Mouse (Mus musculus) gastrocnemius, adult 18-20 months (tissue): ENCODE measurements around the gene Fbxw5. TPM values are rescaled to one million over a fixed set of nuclear protein-coding genes. Genes with fewer than 3 reads are reported as not detected.

Experiments used
- DNase-seq: peaks from one replicate; pipeline ENCODE4 v3.0.0; 2021; ENCODE audit warnings: low spot score
- total RNA-seq, 2 experiments: library from RNA; stranded (reverse); gene quantifications; 2 replicates each; pipeline ENCODE4 v1.2.3; 2021

Gene Fbxw5
- total RNA-seq, 2 experiments from 2014 or later: 81.5 to 84.3 TPM

DNA sequence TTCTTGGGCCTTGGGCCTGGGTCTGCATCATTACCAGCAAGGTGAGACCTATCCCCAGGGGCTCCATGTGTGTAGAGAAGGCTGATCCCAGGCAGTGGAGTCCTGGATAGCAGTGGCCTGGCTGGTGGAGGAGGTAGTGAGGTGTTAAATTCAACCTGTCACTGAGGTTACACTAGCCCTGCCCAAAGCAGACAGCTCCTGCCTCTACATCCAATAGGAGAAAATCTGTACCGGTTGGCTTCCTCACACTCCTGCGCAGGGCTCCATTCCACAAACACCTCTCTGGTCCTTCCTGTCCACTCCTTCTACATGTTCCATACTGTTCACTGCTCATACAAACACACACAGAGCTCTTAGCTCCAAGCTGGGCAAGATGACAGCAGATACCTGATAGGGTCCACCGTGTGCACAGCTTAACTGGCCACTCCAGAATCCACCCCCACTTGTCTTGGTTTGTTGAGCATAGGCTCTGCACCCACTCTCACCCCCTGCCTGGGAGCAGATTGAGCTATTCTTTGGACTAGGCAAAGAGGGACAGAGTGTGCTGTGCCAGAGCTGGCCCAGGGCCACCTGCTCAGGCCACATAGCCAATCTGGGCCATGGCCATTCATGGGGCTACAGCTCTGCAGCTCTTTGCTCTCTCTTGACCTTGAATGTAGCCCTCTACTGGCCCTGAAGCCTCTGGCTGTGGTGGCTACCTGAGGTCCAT lies 22.4 kb upstream of the Fbxw5 start:
- DNase-seq: peak; percentile 66

DNA sequence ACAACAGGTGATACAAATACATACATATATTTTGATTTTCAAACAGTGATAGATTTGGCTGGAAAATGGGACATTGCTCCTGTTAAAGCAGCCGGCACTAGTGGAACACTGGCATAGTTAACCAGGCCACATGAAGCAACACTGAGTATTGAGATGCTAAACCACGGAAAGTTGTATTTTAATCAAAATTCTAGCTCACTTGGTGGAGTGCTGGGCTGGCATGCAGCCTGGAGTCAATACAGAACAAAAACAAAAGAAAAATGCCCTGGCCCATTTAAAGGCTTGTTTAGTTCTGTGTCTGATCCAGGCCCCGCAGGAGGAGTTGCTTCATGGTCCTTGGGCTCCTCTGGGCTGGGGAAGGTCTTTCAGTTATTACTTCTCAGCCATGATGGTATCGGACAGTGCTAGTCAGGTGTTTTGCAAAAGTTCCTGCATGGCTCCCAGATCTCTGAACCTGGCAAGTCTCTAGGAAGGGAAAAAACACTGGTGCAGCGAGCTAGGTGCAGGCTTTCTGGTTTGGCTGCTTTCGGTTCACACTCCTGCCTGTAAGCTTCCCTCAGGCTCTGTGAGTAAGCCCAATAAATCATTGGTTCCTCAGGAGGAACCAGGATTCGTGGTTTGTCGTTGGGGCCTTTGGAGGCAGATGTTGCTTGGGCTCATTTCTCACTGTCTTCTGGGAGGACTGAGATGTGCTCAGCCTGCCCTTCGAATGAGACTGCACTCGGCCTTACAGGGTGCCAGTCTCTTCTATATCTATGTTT lies 20.8 kb upstream of the Fbxw5 start:
- DNase-seq: no peak

DNA sequence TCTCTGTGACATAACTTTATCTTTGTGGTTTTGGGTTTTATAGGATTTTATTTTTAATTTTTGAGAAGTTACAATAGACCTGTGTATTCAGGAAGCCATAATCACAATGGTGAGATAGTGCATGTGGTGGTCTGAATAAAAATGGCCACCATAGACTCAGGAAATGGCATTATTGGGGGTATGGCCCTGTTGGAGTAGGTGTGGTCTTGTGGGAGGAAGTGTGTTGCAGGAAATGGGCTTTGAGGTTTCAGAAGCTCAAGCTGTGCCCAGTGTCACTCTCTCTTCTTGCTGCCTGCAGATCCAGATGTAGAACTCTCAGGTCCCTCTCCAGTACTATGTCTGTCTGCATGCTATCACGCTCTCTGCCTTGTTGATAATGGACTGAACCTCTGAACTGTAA lies 20.0 kb upstream of the Fbxw5 start:
- no peak for DNase-seq

DNA sequence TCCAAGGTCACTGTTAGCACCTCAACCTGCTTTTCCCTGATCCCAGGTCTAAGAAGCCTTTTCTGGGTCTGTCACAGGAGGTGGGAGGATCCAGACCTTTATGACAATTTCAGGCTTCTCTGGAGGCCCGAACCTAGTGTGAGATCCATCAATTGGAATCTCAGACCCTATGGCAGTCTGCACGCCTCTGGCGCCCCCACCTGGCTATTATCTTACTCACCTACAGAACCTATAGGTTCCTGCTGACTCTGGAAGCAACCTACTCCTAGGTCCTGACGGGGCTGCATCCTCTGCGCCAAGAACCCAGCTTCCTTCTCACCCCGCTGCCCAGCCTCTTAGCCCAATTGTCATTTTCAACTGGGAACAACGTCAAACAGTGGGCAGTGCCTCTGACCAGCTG lies 17.6 kb upstream of the Fbxw5 start:
- no peak for DNase-seq

DNA sequence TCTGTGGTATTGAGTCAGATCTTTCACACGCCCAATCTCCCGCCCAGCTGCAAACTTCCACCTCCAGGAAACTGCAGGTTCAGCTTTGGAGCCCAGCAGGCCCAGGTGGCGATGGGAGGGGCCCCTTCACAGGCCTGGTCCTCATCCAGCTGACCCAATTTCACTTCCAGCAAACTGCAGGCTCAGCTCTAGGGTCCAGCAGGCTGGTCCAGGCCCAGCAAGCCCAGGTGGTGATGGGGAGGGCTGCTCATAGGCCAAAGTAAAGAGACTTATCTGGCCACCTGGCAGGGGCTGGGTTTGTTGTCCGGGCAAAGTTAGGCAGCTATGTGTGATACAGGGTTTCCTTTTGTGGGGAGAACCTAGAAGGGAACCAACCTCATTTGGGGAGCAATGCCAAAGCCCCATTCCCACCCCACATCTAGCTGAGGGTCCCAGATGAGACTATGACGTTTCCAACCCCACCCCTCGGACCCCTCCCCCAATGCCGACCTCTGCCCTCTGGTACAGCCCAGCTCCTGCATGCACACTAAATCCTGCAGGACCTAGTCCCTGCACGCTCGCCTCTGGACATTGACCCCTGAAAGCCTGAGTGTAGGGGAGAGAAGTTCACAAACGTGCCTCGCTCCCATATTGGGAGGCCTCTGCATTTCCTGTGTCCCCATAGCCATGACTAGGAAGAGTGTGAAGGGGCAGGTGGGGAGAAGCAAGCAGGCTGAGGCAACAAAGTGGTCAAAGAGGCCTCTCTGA lies 15.5 kb upstream of the Fbxw5 start:
- peak; percentile 34 for DNase-seq

DNA sequence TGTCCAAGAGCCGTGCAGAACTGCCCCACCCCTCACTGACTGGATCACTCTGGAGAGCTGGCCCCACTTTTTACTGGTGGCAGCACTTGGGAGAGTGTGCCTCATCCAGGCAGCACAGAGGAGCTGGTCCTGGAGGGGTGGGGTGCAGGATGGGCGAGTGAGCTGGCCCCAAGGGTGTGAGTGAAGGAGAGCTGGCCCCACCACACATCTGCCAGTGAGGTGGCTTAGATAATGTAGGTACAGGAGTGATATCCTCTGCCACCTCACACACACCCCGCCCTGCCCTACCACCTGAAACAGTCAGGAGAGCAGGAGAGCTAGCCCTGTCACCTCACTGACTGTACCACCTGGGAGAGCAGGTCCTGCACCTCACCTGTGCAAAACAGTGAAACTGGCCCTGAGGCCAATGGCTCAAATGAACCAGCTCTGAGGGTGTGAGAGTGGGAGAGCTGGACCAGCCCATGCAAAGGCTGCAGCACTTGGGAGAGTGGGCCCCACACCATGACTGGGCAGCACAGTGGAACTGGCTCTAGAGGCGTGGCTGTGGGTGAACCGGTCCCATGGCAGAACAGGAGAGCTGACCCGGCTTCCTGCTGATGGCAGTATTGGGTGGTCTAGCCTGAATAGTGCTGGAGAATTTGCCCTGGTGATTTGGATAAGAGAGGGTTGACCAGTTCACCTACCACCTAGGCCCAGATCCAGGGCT lies 12.4 kb upstream of the Fbxw5 start:
- no peak for DNase-seq

DNA sequence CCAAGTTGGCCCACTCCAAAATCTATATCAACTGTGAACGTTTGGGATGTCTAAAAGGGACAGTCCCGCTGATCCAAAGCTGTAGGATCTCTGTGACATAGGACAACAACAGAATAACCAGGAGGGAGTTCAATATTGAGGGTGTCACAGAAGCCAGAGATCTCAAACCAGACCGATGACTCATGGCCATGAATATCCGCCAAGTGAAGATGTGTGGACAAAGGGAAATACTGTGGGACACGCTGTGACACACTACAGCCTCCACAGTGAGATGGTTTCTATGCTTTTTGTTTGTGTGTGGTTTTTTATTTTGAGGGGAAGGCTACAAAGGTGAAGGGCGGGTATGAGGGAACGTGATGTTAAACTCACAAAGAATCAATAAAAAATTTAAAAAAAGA lies 11.9 kb upstream of the Fbxw5 start:
- no peak for DNase-seq

DNA sequence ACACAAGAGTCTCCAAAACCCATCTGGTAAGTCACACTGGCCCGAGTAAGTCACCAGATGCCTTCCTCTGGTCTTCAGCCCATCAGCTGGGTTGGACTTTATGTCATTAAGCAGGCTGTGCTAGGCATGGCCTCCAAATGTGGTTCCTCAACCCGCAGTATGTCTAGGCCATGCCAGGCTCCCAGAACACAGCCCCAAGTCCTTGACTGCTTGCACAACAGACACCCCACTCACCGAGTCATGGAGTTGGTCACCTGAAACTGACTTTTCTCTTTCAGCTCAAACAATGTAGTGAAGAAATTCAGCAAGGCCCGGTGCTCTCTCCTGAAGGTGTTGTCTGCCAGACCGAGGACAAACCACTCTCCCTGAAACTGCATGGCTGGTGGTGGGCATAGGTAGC lies 7.6 kb upstream of the Fbxw5 start:
- DNase-seq: no peak

DNA sequence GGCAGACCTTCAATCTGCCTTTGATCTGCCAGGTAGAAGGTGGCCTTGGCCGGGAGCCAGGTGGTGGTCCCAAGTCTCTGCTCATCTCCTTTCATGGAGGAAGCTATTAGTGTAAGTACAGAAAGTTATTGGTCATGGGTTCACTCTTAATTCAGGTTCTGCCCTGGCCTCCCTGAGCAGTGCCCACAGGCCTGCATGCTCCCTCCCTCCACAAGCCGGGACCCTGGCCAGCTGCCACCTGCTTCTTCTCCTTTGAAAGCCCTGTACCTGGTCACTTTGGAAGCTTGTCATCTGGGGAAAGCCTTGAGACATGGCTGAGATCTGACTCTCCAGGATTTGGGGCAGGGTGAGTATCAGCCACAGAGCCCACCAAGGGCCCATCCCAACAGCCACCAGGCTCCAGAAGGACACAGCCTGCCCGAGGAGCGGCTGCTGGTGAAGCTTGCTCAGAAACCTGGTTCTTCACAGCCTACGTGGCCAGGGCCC lies 7.0 kb upstream of the Fbxw5 start, which contains the start of gene Lcn12:
Gene Lcn12 (minus strand): TSS at position 436 of the 486 bp plus-strand sequence.
- no peak for DNase-seq

DNA sequence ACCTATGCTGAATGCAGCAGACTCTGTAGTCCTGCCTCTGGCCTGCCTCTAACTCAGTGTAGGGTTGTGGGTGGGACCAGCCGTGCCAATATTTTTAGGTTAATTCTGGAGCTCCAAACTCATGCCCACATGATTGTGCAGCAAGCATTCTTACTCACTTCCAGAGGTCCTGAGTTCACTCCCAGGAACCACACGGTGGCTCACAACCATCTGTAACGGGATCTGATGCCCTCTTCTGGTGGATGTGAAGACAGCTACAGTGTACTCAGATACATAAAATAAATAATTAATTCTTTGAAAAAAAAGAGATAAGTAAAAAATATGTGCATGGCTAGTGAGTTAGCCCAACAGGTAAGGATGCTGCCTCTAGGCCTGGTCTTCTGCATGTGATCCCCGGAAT lies 4.1 kb upstream of the Fbxw5 start:
- DNase-seq: no peak

DNA sequence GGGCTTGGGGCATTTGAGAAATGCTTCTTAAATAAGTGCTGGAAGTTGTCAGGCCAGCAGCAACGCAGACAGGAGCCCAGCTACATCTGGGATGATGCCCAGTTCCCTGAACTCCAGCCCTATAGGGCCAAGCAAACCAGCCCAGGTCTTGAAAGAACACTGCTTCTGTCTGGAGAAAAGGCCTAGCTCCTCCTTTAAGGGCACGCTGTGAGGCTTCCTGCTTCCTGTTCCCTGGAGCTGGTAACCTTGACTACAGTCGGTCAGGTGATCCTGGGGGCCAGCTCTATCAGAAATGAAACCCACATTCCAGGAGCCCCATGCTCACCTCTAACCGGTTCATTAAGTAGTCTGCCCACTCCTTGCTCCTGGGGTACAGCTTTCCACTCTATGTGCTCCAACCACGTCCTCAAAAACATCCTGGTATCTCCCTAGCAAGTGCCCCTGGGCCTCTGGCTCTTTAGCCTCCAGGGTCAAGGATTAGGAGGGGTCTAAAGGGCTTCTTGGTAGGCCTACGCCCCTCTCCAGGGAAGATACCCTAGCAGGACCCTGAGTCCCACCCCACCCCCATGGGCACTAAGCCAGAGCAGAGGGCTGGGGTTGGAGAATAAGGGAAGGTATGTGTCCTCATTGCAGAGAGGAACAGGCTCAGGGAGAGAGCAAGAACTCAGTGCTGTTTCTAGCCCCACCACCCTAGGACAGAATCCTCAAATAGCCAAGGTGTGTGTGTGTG lies 2.5 kb upstream of the Fbxw5 start:
- no peak for DNase-seq

DNA sequence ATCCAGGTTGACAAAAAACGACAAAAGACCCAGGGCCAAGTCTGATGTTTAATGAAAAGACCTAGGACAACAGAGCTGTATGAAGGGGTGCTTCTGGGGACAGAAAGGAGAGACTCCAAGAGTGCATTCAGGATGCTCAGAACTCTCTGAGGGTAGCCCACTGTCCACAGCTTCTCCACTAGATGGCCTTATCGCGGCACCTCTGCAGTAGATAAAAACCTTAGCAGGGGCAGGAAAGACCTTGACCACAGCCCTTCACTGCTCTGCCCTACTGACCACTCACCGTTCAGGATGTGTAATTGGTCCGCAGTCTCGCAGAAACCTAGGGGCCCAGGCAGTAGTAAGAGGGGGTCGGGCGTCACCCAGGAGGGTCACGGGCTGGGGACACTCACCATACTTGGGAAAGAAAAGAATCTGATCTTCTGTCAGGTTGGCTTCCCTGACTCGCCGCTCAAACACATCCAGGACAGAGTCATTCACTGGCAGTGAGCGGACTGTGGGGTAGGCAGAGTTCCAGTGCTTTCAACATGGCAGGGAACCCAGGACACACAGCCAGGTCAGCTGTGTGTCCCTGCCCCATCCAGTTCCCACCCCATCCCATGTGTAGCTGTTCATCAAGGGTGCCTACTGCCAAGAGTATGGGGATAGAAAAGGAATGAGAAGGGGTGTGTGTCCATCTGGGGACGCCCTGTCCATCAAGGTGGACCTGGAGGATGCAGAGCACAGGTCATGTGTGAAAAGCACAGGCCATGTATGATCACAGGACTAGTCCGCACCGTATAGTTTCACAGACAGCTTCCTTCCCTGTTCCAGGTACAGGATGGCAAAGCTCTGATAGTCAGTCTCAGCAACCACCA lies 1.7 kb upstream of the Fbxw5 start:
- peak; percentile 26 for DNase-seq

DNA sequence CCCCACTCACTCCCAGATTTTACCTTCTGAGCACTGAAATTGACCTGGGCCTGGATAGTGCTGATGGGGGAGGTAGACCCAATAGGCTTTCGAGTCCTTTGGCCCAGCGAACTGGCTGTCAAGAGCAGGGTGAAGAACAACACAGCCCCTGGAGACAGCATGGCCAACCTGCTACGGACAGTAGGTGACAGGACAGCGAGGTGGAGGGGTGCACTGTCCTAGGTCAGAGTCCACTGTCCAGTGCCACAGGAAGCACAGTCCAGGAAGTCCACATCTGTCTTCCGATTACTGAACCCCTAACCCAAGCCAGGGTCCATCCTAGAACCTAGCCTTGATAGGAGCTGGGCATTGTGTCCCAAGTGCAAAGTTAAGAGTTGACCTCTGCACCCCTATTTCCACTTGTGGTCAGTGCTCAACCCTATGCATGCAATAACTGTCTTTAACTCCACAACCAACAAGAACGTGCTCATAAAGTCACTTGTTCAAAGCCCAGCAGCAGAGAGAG lies 427 bp upstream of the Fbxw5 start:
- no peak for DNase-seq

DNA sequence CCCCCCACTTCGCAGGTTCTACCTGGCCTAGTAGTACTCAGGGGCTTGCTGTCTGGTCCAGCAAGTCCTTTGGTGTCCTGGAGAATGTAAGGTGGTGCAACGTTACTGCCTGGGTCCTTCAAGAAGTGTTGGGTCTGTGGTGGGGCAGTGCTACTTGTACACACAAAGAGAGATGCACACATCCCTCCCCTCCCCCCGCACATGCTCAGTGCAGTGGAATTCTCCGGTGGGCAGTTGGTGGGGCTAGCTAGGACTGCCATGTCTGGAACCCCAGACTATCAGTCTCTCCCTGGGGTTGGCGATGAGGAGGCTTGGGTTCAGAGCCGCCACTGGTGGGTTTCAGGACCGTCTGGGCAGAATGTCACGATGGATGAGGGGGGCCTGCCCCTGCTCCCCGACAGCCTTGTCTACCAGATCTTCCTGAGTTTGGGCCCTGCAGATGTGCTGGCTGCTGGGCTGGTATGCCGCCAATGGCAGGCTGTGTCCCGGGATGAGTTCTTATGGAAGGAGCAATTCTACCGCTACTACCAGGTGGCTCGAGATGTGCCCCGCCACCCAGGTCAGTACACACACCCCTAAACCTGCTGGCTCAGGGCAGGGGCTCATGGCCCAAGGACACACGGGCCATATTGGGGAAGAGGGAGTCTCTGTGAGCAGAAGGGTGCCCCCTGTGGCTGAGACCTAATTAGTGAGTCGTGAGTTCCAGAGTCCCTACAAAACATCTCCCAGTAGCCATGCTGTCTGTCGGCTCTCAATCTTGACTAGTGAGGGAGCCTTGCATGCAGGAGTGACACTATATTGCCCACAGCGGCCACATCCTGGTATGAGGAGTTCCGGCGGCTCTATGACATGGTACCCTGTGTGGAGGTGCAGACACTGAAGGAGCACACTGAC lies 1.3 kb downstream of the Fbxw5 start, which contains the start of gene C8g:
Gene C8g (minus strand): TSS at position 127 of the 894 bp plus-strand sequence.
- DNase-seq: no peak

DNA sequence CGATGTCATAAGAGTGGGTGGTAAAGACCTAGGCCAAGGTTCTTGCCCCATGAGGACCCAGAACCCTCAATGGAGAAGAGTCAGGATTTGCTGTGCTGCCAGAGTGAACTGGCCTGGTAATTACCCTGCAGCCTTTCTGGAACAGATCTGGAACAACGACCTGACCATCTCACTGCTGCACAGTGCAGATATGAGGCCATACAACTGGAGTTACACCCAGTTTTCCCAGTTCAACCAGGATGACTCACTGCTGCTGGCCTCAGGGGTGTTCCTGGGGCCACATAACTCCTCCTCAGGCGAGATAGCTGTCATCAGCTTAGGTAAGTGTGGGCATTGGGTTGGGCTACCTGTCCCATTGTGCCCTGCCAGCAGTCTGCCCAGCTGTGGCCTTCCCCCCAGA lies 2.2 kb downstream of the Fbxw5 start:
- DNase-seq: no peak

DNA sequence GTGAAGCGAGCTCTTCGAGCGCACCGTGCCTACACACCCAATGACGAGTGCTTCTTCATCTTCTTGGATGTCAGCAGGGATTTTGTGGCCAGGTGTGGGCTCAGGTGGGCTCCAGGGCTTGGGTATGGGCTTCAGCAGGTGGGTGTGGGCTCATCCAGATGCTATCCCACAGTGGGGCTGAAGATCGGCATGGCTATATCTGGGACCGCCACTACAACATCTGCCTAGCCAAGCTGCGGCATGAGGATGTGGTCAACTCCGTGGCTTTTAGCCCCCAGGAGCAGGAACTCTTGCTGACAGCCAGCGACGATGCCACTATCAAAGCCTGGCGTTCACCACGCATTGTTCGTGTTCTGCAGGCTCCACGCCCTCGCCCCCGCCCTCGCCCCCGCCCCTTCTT lies 4.0 kb downstream of the Fbxw5 start:
- DNase-seq: no peak

DNA sequence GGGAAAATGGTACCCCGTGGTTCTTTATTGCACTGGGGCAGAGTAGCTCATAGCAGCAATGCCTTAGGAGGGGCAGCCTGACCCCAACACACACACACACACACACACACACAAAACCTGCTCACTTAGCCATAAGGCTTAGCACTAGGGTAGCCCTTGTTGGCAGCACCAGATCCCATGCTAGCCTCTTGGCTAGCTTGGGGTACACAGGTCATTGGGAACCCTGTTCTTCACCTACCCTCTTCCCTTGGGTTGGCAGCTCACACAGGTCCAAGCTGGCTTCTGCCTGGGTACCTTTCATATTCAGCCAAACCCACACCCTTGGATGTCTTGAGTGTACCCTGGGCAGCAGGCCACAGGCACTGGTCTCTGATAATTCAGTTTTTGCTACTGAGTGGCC lies 4.5 kb downstream of the Fbxw5 start:
- no peak for DNase-seq

DNA sequence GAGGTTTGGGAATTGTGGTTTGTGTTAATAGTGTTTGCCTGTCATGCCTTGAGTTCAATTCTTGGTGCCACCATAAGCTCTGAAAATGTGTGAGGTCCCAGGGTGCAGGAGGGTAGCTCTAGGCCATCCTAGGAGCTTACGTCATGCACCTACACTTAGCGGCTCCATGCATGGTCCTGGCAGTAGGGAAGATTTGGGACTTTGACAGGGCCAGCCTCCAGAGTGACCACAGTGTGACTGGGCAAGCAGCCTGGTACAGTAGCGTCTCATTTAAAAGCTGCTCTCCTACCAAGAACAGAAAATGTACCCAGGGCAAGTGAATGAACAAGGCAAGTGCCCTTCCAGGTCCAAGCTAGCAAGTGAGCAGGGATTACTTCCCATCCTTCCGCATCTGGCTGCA lies 5.3 kb downstream of the Fbxw5 start:
- DNase-seq: no peak

DNA sequence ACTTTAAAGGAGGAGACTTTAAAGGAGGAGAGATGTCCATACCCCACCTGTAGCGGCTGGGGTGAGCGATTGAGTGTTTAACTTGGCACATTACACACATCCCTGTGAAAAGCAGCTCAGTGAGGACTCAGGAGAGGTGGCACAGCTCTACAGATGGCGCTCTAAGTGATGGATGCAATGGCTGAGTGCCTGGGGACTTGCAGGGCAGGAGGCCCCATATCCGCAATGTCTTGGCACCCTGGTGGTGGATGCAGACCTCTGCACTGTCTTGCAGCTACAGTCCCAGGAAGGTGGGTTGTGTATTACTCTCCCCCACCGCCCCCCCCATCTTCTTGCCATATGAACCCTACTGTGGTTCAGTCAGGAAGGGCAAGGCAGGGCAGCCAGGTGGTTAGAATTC lies 6.4 kb downstream of the Fbxw5 start:
- no peak for DNase-seq
